Mouse (Mus musculus) thymus, adult 2 months (tissue): ENCODE measurements around the gene H6pd. TPM values are rescaled to one million over a fixed set of nuclear protein-coding genes. Genes with fewer than 3 reads are reported as not detected.

Source experiments
- DNase-seq: peaks from one replicate; pipeline ENCODE4 v3.0.0; 2021
- H3K27ac ChIP-seq: fragments of 200-500 bp; 2 replicates; pipeline ENCODE4 v1.5.1; 2012; ENCODE audit warnings: low read length, control low read depth; ENCODE audit not compliant: control insufficient read depth, insufficient read depth
- H3K27me3 ChIP-seq: fragments of 200-500 bp; 2 replicates; pipeline ENCODE4 v1.6.1; 2012; ENCODE audit warnings: mild to moderate bottlenecking, low read length, moderate library complexity, mixed read lengths; ENCODE audit not compliant: control insufficient read depth, insufficient read depth
- H3K36me3 ChIP-seq: fragments of 200-500 bp; 2 replicates; pipeline ENCODE4 v1.6.1; 2012; ENCODE audit warnings: mild to moderate bottlenecking, low read length, moderate library complexity; ENCODE audit not compliant: control insufficient read depth, insufficient read depth
- H3K4me1 ChIP-seq: fragments of 200-500 bp; replicated peaks from 2 replicates; pipeline ENCODE4 v1.6.1; 2012; ENCODE audit warnings: low read length; ENCODE audit not compliant: control insufficient read depth, insufficient read depth
- H3K4me3 ChIP-seq: fragments of 200-500 bp; 2 replicates; pipeline ENCODE4 v1.5.1; 2012; ENCODE audit warnings: mild to moderate bottlenecking, low read length, control low read depth, moderate library complexity; ENCODE audit not compliant: control insufficient read depth, insufficient read depth
- CTCF ChIP-seq: fragments of 200-500 bp; IDR thresholded peaks from 2 replicates; pipeline ENCODE4 v1.5.1; 2012; ENCODE audit warnings: mild to moderate bottlenecking, control low read depth, low read length, moderate library complexity, borderline replicate concordance; ENCODE audit not compliant: control insufficient read depth, poor library complexity, insufficient read depth; ENCODE audit errors: extremely low read depth
- POLR2A ChIP-seq: fragments of 200-500 bp; IDR thresholded peaks from 2 replicates; pipeline ENCODE4 v1.6.1; 2012; ENCODE audit warnings: mild to moderate bottlenecking, low read length, control low read depth, moderate library complexity; ENCODE audit not compliant: control insufficient read depth, poor library complexity, insufficient read depth; ENCODE audit errors: extremely low read depth
- WGBS: fragments of 180-500 bp; shearing (Covaris S2); methylation state at CpG from one replicate; pipeline ENCODE4 v1.1.7; 2018; 5-methylcytosine and 5-hydroxymethylcytosine counted together
- polyA plus RNA-seq: library from polyadenylated mRNA; depleted of rRNA; stranded (reverse); fragments of >200 nt; gene quantifications from 2 replicates; pipeline ENCODE4 v1.2.3, GENCODE M21; 2012

H6pd gene
- polyA plus RNA-seq, 1 experiment: 138 TPM

DNA sequence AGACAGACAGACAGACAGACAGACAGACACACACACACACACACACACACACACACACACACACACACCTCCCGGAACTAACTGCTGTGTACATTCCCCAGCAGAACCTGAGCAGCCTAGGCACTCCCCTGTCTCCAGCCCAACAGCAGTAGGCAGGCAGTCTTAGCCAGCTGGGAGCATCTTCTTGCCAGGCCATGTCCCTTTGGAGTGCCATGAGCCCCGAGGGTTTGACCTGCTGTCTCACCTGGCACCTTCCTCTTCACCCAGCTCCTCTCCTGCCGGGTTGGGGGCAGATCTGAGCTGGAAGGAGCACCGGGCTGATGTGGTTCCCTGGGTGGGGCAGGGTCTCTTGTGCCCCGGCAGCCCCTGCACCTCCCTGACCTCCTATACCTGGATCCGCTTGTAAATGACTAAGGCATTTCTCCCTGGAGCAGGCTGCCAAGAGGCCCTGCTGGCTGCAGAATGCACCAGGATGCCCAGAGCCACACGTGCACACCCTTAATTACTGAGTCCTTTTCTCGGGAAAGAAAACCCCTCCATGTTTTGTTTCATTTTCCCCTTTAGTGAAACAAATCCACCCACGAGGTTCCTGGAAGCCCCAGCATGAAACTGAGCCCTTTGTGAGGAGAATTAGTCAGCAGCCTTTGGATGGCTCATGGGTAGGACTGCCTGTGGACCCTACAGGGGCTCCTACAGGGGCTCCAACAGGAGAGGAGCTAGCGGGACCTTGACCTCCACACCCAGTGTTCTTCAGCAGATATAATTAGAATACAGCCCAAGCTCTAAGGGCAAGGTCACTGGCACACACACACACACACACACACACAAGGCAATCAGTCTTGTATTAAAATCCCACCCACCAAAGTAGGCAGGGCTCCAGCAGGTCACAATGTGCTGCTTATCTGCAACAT is 65.7 kb downstream of the H6pd start:
- peaks cover 14% of the 10 kb centered on the region; the same call in 1 of the 2 replicates for H3K4me1 ChIP-seq
- no peak for DNase-seq
- H3K36me3 ChIP-seq: no peaks in the 10 kb centered on the region
- no peak overlapping the region for H3K4me3 ChIP-seq
- no peak for TF ChIP-seq CTCF
- no peak for TF ChIP-seq POLR2A
- 78% methylated on average over 10 of the region's 10 CpGs for WGBS
- 0 out of 2 replicates have a peak, but pooled peaks cover 2% of the 10 kb centered on the region for H3K27me3 ChIP-seq
- H3K27ac ChIP-seq: no peak overlapping the region

GRCm38 (mm10) chr4:149941067-149941755 is 67.6 kb downstream of the H6pd start:
- no peak for DNase-seq
- peaks cover 8% of the 10 kb centered on the region; the same call in 1 of the 2 replicates for H3K4me1 ChIP-seq
- H3K27ac ChIP-seq: no peak overlapping the region
- TF ChIP-seq CTCF: no peak
- TF ChIP-seq POLR2A: no peak
- H3K27me3 ChIP-seq: 0 out of 2 replicates have a peak, but pooled peaks cover 2% of the 10 kb centered on the region
- WGBS: 47% methylated on average over 18 of the region's 18 CpGs
- no peaks in the 10 kb centered on the region for H3K36me3 ChIP-seq
- no peak overlapping the region for H3K4me3 ChIP-seq

DNA sequence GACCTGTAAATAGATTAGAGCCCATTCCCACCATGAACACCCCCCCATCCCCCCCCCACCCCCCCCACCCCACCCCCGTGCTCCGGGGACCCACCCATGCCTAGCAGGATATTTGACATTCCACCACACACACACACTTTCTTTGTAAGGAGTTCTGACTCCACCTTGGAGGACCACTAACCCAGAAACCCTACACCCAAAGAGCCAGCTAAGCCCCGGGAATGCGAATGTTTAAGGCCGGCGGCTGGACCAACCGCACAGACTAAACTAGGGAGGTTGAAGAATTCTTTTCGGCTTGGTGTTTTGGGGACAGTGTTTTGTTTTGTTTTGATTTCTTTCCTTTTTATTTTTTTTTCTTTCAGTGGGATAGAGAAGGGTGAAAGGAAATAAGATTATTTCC is 70.1 kb downstream of the H6pd start:
- no peak overlapping the region for H3K27ac ChIP-seq
- TF ChIP-seq CTCF (no peak), POLR2A (no peak)
- DNase-seq: no peak
- no peak overlapping the region for H3K4me3 ChIP-seq
- peaks cover 8% of the 10 kb centered on the region; the same call in 1 of the 2 replicates for H3K4me1 ChIP-seq
- H3K36me3 ChIP-seq: no peaks in the 10 kb centered on the region
- 0 out of 2 replicates have a peak, but pooled peaks cover 2% of the 10 kb centered on the region for H3K27me3 ChIP-seq
- WGBS: 94% methylated on average over 8 of the region's 8 CpGs

DNA sequence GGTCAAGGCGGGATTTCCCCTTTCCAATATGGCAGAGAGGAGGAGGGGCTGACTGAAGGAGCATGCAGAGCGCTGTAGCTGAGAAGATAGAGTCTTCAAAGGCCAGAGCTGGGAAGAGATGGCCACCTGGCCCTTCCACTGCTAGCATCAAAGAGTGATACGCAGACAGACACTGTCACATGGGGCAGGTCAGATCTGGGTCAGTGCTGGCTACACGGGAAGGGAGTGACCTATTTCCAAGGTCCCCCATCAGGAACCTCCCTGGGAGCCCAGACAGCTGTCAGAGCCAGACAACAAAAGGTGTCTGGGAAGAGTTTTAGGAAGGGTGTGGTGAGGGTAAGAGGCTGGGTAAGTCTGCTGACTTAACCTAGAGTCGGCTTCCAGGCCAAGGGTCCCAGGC is 71.9 kb downstream of the H6pd start:
- 84% methylated on average over 5 of the region's 5 CpGs for WGBS
- Histone ChIP-seq H3K27me3 (0 out of 2 replicates have a peak, but pooled peaks cover 2% of the 10 kb centered on the region), H3K36me3 (no peaks in the 10 kb centered on the region), H3K4me1 (peaks cover 5% of the 10 kb centered on the region; the same call in 1 of the 2 replicates), H3K27ac (no peak overlapping the region), H3K4me3 (no peak overlapping the region)
- DNase-seq: no peak
- TF ChIP-seq CTCF (no peak), POLR2A (no peak)

DNA sequence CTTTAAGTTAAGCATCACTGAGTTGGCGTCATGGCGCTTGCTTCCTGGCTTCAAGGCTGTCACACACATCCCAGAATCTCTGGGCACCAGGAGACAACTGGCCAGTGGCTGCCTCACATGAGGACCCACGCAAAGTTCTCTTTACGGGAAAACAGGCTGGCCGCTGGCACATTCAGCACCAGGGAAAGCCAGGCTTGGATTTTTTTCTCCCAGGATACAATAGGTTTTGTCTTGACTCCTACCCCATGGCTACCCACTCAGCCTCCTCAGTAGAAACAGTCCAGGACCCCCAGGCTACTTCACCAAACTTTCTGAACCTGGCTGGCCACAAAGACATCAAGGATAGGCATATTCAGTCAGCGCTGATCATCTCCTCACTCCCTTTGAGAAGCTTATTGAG is 73.4 kb downstream of the H6pd start:
- H3K4me3 ChIP-seq: no peak overlapping the region
- no peaks in the 10 kb centered on the region for H3K27me3 ChIP-seq
- WGBS: 95% methylated on average over 6 of the region's 6 CpGs
- H3K27ac ChIP-seq: no peak overlapping the region
- no peaks in the 10 kb centered on the region for H3K4me1 ChIP-seq
- TF ChIP-seq POLR2A: no peak
- TF ChIP-seq CTCF: no peak
- no peaks in the 10 kb centered on the region for H3K36me3 ChIP-seq
- no peak for DNase-seq

- WGBS: 94% methylated on average over 16 of the region's 16 CpGs
- TF ChIP-seq CTCF (no peak), POLR2A (no peak)
These were observed 75.1 kb downstream of the H6pd start for GRCm38 (mm10) chr4:149933519-149934245.

More at GRCm38 (mm10) chr4:149933519-149934245, 75.1 kb downstream of the H6pd start:
- Histone ChIP-seq H3K4me1 (no peaks in the 10 kb centered on the region), H3K27ac (no peak overlapping the region), H3K36me3 (no peaks in the 10 kb centered on the region), H3K4me3 (no peak overlapping the region), H3K27me3 (no peaks in the 10 kb centered on the region)
- no peak for DNase-seq
